Mouse (Mus musculus) kidney, adult 18-20 months (tissue): ENCODE results near the gene Gm17622.

Experiments
- DNase-seq: peaks from one replicate; pipeline ENCODE4 v3.0.0; 2021

The Gm17622 gene

DNA sequence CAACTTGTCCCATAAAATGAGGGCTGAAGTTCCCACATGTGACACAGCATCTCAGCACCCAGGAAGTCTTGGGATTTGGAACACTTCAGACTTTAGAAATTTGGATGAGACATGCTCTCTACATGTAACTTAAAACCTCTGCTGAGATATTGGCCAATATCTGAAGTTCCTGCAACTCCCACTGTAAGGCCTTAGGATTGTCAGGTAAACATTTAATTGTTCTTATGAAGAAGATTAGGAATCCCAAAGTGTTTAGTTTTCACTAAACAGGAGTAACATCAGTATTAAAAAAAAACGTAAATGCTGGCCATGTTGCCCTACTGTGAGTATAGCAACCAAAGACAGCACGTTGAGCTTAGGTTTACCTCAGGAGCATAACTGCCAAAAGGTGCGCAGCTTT, at the start of gene Gm17622:
Gm17622 (plus strand) TSS at position 301 of the 400 bp plus-strand sequence.
- no peak for DNase-seq

DNA sequence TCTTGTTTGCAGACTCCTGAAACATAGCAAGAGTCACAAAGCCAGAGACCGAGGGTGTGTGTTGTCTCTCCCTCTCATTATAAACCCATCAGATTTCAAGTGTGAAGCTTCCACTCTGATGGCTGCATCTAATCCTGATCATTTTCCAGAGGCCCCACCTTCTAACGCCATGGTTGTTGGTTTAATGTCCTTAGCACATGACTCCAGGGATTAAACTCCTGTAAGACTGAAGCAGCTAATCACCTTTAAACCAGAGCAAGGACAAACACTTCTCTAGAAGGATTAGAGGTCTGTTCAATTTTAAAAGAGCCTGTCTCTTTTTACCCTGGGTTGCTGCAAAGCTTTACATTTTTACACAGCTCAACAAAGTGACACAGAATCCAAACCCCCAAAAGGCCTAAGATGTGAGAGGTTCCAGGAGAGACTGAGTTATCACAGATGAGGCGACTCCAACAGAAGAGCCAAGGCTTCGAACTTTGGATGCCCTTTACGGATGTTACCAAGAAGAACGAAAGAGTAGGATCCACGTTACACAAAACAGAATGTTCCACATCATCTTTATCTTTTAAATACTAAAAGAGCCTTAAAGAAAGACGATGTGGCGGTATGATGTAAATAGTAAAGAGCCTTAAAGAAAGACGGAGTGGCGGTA, 40.2 kb upstream of the Gm17622 start:
- no peak for DNase-seq

DNA sequence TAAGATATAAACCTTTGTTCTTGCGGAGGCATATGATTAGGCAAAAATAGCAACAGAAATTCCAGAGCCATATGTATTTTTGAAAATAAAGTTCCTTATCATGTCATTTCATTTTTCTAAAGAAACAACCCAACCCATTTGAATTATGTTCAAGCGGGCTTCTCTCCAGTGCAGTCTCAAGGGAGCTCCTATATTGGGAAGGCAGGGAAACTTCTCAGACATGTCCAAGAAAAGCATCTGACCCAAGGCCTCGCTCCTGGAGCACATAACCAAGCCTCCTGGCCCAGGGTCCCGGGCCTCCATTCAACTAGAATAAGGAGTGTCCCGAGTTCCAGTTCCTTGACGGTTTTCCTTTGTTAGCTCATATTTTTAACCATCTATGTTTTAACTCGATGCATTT, 39.7 kb upstream of the Gm17622 start:
- DNase-seq: no peak

DNA sequence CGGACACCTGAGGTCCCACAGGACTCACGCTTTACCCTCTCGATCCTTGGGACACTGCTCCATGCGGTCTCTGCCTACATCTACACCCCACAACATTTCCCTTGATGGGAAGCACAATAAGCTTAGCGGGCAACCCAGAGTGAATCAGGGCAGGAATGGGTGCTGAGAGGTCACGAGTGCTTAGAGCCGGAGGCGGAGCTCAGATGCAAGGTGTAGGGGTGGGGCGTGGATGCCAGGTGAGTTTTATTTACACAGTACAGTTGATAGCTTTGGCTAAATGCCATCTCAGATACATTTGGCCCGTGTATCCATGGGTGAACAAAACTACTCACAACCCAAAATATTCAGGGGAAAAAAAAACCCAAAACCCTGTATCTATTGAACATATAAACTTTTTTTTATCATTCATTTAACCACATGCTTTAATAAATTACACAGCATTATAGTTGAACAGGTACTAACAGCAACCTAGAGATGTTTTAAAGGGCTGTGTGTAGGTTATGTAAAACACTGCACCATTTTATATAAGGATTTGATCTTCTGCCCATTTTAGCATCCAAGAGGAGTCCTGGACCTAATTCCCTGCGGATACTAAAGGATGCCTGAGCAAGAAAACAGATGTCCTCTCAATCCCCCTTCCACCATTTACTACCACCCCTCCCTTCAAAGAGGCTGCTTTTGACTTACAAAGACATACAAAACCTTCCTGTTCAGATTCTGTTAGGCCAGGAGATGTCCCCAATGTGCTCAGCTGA, 39.0 kb upstream of the Gm17622 start:
- no peak for DNase-seq

DNA sequence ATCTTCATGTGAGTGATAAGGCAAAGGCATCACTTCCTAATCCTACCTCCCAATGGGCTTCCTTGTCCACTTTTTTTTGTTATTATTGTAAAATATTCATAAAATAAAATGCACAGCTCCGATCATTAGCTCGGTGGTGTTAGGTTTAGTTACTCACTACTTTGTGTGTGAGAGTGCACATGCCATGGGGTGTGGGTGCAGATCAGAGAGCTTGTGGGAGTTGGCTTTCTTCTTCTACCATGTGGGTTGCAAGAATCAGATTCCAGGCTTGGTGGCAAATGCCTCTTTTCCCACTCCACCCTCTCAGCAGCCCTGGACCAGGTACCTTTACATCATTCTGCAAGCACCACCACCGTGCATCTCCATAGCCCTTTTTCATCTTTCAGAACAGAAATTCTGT, 37.9 kb upstream of the Gm17622 start:
- DNase-seq: no peak

DNA sequence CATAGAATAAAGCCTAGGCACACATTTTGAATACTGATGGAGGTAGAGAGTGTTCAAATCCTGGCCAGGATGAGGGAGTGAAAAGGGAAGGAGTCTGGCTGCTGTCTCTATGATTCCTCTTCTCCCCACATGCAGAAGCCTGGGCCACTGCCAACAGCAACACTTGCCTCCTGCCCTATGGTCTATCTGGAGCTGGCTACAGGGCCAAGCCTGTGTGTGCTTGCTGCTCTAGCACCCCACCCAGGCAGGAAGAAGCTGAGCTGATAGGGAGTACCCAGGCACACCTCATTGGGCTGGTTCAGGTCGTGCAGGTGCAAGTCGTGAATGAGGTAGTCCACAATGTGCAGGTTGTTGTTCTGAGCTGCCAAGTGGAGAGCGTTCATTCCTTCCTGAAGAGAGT, 36.2 kb upstream of the Gm17622 start:
- no peak for DNase-seq

DNA sequence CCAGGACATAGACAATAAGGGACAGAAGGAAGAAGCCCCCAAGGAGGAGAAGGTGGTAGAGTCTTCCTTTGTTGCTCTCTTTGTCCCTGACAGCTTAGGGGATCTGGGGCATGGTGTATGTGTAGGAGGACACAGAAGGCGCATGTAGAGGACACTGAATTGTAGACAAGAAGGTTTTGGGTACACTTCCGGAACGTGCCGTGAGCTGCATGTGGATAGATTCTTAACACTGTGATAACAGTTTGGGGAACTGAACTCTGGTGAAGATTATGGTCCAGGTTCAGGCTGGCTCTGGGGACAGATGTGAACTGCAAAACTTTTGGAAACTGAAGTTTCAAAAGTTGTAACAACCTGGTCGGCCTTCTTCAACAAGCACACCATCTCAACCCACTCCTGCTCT, 33.0 kb upstream of the Gm17622 start:
- DNase-seq: no peak

DNA sequence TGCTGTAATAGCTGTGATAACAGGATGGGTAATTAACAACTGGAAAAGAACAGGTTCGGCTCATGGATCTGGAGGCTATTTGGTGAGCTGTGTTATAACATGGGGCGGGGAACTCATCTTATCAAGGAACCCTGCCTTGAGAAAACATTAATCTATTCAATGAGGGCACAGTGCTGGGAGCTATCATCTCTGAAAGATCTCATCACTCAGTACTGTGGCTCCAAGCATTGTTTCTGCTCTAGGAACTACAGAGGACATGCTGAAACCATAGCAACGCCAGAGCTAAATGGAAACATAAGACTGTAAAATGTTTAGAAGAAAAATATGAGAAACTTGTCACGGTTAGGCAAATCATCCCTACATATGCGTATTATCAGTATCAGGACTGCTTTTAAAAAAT, 32.5 kb upstream of the Gm17622 start:
- DNase-seq: no peak

DNA sequence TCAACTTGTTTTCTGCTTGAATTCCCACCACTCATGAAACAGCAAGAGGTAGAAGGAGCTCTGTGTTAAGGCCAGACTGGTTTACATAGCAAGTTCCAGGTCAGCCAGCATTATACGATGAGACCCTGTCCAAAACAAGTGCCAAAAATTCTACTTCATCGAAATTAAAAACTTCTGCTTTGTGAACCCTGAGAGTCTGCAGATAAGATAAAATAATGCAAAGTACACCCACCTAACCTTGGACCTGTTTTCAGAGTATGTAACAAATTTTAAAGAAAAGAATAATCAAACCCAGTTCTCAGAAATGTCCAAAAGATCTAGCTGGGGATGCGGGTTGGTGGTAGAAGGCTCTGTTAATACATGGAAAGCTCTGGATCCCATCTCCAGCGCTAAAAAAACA, 31.9 kb upstream of the Gm17622 start:
- no peak for DNase-seq

DNA sequence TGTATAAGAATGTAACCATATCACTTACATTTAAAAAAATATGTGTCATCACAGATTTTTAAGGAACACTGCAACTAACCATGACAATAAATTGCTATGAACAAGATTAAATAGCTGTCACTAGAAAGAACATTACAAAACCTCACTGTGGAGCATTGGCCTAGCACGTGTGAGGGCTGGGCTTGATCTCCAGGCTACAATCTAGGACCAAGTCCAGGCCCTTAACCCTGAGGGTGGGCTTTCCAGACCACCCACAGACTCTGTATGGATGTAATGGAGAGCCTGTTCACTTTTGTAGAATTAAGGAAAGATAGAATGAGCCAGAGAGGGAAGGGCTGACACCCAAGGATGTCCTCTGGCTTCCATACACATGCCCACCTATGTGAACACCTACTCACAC, 27.9 kb upstream of the Gm17622 start:
- no peak for DNase-seq

DNA sequence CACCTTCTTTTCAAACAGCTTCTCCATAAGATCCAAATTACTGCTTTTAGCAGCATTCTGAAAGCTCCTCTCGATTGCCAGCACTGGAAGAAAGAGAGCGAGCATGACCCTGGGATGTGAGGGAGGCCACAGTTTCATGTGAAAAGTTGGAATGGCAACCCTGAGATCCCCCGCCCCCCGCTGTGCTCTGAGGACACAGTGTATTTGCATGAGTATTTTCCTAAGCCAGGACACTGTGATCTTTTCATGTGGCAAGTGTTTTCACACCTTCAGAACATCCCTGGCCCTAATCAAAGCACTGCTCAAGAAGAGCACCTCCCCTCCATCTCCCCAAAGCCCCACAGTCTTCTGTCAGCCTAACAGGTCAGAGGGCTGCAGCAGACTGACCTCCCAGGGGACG, 25.2 kb upstream of the Gm17622 start:
- DNase-seq: no peak

DNA sequence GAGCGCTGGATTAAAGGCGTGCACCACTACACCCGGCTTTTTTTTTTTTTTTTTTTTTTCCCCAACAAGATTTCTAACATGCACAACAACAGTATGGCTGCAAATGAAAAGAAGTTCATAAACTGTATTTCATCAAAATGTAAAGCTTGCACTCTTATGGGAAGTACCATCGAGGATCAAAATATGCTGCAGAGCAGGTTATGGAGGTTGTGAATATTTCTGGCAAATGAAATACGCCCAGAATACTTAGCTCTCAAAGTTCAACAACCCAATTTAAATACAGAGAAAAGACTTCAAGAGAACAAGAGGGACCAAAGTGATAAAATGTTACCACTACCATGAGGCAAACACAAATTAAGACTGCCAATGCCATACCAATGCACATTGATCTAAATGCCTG, 21.9 kb upstream of the Gm17622 start:
- no peak for DNase-seq

DNA sequence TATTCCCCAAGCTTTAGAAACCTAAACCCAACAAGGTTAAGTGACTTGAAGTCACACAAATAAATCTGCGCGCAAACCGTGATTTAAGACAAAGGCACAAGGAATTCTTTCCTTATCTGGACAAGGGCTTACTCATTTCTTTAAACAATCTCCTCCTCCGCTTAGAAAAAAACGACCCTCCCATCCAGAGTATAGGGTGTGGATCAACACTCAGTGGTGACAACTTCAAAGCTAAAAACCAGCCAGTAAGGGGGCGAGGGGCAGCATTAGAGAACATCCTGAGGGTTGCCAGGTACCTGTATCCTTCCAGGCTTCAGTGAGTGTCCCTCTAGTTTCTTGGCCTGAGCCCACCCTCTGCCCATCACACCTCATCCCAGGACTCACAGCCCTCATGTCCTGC, 20.0 kb upstream of the Gm17622 start:
- DNase-seq: no peak

DNA sequence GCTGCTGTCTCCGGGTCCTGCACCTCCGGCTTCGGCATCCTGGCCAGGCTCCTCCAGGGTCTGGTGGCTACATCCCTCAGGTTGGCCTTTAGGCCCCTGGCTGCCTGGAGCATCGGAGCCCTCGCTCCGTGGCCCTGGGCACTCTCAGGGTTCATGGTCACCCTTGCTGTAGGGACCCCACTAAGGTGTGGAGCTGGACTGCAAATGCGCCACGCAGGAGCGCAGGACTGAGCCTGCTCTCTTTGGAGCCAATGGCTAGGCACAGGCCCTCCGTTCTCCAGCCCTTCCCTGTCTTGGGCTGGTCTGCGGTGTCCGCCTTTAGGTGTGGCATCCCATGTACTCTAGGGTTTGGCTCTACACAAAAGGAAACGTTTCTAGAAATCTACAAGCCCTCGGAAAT, 19.6 kb upstream of the Gm17622 start, which contains the start of gene Ankdd1b:
Ankdd1b (minus strand) TSS at position 242 of the 400 bp plus-strand sequence.
- no peak for DNase-seq

DNA sequence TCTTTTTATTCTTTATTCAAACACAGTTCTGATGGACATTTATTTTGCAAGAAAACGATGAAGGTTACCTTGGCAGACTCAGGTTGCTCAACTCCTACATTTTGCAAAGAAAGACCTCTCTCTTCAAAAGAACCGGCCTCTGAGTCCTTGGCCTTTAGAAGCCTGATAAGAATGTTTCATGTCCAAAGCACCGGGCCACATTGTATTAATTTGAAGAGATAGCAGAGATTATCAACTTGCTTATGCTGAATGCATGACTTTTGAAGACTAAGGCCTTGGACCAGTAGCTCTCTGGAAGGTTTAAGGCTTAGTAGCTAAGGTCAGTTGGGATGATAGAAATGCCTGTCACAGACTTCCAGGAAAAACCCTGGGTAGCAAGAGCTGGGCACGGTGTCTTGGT, 13.3 kb upstream of the Gm17622 start:
- DNase-seq: no peak

DNA sequence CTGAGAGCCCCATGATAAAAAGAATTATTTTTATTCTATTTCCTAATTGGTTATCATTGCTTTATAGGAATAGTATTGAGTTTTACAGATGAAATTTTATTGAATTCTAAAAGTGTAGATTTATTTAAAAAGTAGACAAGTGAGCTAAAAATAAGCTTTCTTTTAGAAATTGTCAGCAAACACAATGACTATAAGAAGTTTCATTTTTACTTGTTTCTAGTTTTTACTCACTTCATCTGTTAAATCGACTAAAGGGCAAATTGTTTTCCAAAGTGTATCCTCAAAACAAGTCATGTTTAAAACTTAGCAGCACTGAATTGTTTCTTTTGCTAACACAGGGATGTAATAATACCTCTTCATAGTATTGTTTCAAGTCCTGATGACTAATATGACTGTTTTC, 11.5 kb upstream of the Gm17622 start:
- DNase-seq: no peak

DNA sequence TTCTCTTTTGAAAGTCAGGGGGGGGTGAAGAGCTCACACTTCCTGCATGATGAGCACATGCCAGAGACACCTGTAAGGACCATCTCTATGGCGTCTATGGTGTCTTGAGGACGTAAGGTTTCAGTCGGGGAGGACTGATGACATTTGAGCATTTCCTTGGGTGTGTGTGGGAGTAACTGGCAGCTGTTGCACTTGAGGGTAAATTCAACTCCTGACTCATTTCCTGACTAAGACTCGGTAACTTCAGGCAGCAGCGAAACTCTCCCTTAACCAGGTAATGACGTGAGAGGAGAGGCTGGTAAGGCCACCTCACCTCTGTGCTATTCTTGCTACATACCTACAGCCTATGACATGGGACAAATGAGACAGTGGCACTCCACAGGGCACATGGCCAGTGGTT, 3.3 kb upstream of the Gm17622 start:
- no peak for DNase-seq

DNA sequence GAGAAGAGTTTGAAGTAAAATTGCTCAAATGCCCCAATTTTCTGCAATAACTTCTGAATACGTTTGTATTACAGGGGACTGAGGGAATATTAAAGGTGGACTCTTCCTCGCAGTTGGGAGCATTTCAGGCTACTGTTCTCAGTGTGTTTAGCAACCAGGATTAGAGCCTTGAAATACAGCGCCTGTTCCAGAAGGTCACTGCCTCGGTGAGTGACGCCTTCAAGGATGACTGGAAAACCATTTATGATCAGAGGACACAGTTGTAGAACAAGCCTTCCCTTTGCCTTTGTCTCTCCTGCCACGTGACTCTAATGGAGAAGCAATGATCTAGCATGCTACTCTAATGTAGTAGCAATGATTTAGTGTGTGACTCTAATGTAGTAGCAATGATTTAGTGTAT, 2.6 kb upstream of the Gm17622 start:
- DNase-seq: no peak

DNA sequence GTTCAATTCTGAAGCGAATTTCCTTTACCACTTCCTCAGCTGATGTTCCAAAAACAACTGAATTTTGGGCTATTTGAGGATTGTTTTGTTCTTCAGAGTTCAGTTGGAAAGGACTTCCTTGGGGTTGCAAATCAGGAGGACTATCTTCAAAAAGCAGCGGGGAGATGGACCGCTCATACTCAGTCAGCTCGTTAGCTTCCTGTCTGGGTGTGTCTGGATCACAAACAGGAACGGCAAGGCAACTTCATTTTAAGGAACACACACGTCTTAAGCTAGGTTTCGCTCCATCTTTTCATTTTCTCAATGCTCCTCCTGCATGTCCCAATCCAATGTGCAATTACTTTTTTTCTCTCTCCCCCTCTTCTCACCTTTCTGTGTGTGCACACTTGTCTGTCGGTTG, 6.1 kb downstream of the Gm17622 start:
- no peak for DNase-seq

DNA sequence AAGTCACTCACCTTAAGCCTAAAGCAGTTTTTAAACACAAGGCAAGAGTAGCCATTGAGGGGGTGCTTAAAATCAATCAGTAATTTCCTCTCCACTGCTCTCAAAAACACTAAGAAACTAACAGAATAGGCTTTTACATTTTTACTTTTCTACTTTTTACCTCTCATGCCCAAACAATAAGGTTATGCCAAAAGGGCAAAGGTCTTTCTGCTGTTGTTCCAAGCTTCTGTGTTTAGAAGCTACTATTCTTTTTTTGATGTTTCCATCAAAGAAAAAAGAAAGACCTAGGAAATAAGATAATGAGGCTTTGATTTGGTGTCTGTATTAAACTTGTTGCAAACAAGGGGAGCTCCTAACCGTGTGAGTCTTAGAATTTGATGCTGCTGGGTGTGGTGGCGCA, 9.4 kb downstream of the Gm17622 start:
- no peak for DNase-seq

DNA sequence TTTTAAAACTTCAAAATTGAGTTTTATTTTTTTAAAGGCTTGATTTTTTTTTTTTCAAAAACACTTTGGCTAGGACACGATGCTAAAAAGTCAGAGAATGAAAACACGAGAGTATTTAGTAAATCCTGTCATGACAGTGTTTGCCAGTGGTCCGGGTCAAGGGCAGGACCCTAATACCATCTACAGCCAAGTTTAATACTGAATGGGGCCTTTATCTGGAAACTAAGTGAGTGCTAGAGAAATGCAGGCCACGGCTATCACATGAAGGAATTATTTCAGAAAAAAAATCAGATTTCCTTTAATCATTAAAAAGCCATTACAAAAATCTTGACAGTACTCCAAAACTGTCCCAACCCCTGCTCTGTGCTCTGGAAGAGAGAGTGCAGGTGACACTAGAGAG, 15.1 kb downstream of the Gm17622 start:
- DNase-seq: no peak

DNA sequence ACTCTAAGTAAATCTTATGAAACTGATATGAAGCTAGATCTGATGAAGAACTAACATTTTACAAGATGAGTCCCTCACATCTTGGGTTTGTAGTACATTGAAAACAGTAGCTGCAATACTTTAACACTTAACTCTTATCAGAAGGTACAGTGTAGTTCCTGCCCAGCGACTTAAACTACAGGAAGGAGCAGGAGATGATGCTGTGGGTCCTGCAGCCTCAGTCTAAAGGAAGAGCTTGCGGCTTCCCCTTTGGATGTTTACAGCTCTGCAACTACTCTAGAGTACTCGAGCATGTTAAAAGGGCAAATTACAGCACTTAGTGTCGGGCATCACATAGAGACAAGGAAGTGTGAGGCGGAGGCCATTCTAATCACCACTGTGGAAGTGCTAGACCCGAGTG, 15.8 kb downstream of the Gm17622 start:
- no peak for DNase-seq

DNA sequence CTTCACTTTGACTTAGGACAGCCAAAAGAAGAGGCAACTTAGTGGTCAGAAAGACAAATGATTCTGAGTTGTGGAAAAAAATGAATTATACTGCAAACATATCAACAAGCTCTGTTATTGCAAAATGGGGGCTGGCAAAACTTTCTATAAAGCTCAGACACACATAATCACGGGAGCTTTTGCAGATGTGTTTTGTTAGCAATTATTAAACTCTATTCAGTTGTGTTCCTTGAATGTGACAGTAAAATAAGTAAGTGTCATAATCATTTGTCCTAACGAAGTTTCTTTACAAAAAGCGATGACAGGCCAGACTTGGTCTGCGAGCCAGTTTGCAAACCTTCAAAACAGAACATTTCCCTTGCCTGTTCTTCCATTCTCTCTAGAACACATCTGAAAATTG, 17.0 kb downstream of the Gm17622 start:
- no peak for DNase-seq

DNA sequence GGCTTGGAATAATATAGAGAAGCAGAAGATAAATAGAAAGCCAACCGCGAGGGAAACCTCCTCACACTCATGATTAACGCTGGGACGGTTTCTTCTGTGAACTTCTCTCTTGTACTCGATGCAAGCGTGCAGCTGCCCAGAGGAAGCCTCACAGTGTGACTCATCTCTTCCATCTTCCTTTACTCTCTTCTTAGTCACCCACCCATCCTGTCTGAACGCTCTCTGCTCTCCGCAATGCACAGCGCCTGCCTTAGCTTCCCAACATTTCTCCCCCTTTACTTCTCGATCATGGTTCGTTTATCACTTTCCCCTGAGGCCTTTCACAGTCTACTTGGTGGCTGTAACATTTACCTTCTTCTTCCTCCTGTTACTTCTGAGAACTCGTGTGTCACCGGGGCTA, 20.1 kb downstream of the Gm17622 start:
- no peak for DNase-seq

DNA sequence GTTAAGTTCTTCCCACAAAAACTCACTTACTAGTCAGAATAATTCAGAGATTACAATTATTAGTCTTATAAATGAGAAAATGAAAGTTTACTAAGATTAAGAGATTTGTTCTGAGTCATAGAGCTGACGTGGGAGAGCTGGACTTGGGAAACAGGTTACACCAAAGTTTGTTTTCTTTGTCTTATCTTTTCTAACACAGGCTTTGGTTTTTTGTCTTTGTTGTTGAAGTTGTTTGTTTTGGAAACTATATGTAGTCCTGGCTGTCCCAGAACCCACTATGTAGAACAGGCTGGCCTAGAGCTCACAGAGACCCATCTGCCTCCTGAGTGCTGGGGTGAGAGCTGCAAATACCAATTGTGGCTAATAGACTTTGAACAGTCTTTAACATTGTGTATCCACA, 20.7 kb downstream of the Gm17622 start:
- DNase-seq: no peak
